Mouse (Mus musculus) olfactory bulb, adult 2 months (tissue): ENCODE results near the gene Gnaz.

Source experiments
- CTCF ChIP-seq: fragments of 200-500 bp; IDR thresholded peaks from 2 replicates; pipeline ENCODE4 v1.5.1; 2012; ENCODE audit warnings: low read depth, mild to moderate bottlenecking, low read length, moderate library complexity; ENCODE audit not compliant: insufficient read depth
- POLR2A ChIP-seq: fragments of 200-500 bp; IDR thresholded peaks from 2 replicates; pipeline ENCODE4 v1.6.1; 2012; ENCODE audit warnings: mild to moderate bottlenecking, low read depth, low read length, moderate library complexity; ENCODE audit not compliant: insufficient read depth

DNA sequence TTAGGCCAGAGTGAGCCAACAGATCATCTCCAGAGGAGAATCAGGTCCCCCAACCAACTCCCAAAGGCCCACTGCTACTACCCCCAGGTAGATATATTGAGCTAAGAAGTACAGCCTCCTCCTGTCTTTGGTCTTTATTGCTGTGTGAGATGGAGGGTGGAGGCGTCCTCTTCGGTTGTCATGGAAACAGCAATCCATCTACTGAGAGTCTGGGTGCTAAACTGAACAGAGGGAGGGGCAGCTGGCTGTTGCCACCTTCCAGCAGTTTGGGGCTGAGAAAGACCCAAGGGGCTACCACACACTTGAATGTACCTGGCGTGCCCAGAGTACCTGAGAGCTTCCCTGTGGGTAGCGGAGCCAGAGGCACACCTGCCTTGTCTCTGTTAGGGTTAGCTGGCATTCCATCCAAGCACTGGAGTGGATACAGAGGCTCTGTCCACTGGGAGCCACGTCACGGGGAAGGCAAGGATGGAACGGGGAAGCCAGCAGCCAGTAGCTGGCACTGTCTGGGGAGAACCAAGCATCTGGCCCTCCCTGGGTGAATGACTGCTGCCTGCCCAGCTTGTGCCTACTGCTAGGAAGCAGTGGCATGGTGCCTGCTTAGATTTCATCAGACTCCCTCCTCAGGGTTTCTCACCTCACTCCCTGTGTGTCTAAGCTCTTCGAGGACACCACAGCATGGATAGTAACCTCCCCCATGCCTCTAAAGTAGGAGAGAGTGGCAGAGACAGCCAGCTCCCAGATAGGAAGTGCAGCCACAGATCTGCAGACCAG is 40.1 kb downstream of the Gnaz start:
- TF ChIP-seq POLR2A (no peak), CTCF (no peak)
